Mouse (Mus musculus): ENCODE results near the gene Klhl10. TPM values are rescaled to one million over a fixed set of nuclear protein-coding genes. Genes with fewer than 3 reads are reported as not detected.

The Klhl10 gene
- total and polyA plus RNA-seq, 3 experiments, result 0.98 to 2.2 TPM; not detected in 1

GRCm38 (mm10) chr11:100465229-100465792, 23.6 kb downstream of the Klhl10 start:
- H3K36me3 ChIP-seq (replicated peaks), result peaks cover 66% of the 10 kb centered on the region
- peak; percentile 52 for DNase-seq (ENCODE audit: low spot score)
- ATAC-seq (ENCODE audit: extremely low read depth, insufficient number of reproducible peaks, low FRiP score, poor library complexity, severe bottlenecking), result peak; percentile 94

GRCm38 (mm10) chr11:100465833-100466232, 24.1 kb downstream of the Klhl10 start:
- TF ChIP-seq GATA1 (IDR thresholded peaks at IDR 0.05; ENCODE audit: borderline replicate concordance, low read length) (no peak), POLR2AphosphoS5 (IDR thresholded peaks at IDR 0.05; ENCODE audit: insufficient replicate concordance, low read depth, low read length) (no peak)
- Histone ChIP-seq H3K4me1 (ENCODE audit: insufficient read depth, low read depth, low read length) (peaks cover 66% of the 10 kb centered on the region), H3K9me3 (replicated peaks) (no peaks in the 10 kb centered on the region), H3K4me3 (ENCODE audit: low read depth, low read length) (no peak overlapping the region), H3K27me3 (ENCODE audit: insufficient read depth, low read length) (no peaks in the 10 kb centered on the region), H3K36me3 (replicated peaks) (peaks cover 65% of the 10 kb centered on the region)
- DNase-seq (ENCODE audit: low spot score), result no peak
- no peak for ATAC-seq (ENCODE audit: extremely low read depth, insufficient number of reproducible peaks, low FRiP score, poor library complexity, severe bottlenecking)

More at GRCm38 (mm10) chr11:100465229-100465792, 23.6 kb downstream of the Klhl10 start:
- H3K4me1 ChIP-seq (ENCODE audit: insufficient read depth, low read depth, low read length), result peaks cover 65% of the 10 kb centered on the region
- H3K27me3 ChIP-seq (ENCODE audit: insufficient read depth, low read length), result no peaks in the 10 kb centered on the region
- no peaks in the 10 kb centered on the region for H3K9me3 ChIP-seq (replicated peaks)
- peak; percentile 71 for TF ChIP-seq TAL1 (conservative IDR thresholded peaks at IDR 0.05; ENCODE audit: low read depth, low read length)
- TF ChIP-seq GATA2 (IDR thresholded peaks at IDR 0.05; ENCODE audit: borderline replicate concordance, low read depth, low read length), result no peak
- H3K4me3 ChIP-seq (ENCODE audit: low read depth, low read length), result no peak overlapping the region; the same call in 1 of the 2 replicates

DNA sequence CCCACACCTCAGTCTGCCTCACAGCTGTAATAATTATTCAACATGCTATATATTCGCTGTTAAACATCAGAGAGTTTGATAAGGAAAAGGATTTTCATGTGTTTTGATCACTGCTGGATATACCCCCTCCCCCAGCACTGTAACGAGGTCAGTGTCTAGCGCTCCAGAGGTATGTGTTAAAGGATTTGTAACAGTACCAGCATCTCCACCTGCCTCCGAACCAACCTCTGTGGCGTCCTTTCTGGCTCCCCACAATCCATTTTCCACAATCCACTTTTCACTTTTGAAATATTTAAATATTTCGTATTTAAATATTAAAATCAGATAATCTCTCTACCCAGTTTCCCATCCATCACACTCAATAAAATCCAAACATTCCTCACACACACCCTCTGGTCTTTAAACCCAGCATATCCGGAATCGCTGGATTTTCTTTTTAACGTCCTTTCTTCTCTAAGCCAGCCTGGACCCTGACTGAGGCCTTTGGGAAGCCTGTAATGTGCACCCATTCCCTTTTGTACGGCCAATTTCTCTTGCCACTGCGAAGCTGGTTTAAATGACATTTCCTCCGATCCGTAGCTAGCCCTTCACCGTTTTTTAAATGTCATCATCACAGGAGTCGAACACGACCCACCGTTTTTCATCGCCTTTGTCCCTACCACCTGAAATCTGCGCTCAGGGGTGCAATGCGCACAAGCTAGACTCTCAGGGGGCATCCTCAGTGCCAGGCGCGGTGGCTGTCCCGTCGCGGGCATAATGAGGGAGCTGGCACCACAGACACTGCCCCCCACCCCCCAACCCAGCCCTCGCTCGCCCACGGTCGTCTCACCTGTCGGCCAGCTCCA, 29.9 kb downstream of the Klhl10 start:
- no peak for DNase-seq (ENCODE audit: low spot score)
- Histone ChIP-seq H3K4me1 (ENCODE audit: insufficient read depth, low read depth, low read length) (peaks cover 53% of the 10 kb centered on the region), H3K4me3 (ENCODE audit: low read depth, low read length) (peak overlapping the region; percentile 87), H3K27me3 (ENCODE audit: insufficient read depth, low read length) (no peaks in the 10 kb centered on the region), H3K36me3 (replicated peaks) (peaks cover 49% of the 10 kb centered on the region), H3K9me3 (replicated peaks) (no peaks in the 10 kb centered on the region)
- no peak for TF ChIP-seq GATA1 (IDR thresholded peaks at IDR 0.05; ENCODE audit: borderline replicate concordance, low read length)
- no peak for TF ChIP-seq GATA2 (IDR thresholded peaks at IDR 0.05; ENCODE audit: borderline replicate concordance, low read depth, low read length)
- TF ChIP-seq CTCF (IDR thresholded peaks at IDR 0.05; ENCODE audit: low read depth, low read length), result no peak
- TF ChIP-seq POLR2AphosphoS5 (IDR thresholded peaks at IDR 0.05; ENCODE audit: insufficient replicate concordance, low read depth, low read length), result no peak
- no peak for ATAC-seq (ENCODE audit: extremely low read depth, insufficient number of reproducible peaks, low FRiP score, poor library complexity, severe bottlenecking)

DNA sequence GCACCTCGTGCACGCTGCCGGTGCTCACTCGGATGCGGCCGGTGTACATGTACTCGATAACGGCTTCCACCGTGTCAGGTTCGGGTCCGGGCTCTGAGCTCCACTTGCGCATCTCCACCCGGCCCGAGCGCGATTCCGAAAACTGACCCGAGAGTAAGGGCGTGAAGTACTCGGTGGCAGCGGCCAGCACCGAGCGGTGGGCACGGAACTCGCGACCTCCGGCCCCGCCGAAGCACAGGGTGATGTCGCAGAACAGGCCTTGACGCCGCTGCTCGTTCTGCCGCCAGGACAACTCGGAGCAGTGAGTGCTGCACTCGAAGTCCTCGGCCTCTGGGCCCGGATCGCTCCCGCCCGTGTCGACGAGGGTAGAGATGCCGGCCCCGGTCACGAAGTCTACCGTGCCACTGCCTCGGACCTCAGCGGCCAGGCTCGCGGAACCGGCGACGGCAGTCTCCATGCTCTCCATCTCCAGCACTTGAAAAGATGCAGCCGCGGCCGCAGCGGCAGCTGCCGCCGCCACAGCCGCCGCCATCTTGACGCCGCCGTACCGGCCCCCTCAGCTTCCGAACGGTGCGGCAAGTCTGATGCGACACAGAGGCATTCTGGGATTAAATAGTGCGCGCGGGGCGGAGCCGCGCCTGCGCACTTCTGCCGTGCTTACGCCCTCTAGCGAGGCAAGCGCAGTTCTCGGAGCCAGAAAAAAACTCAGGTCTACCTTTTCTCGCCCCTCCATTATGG, 30.6 kb downstream of the Klhl10 start, which contains the start of gene Klhl11:
TSS of gene Klhl11 (minus strand) at position 545 of the 738 bp plus-strand sequence.
- H3K9me3 ChIP-seq (replicated peaks), result no peaks in the 10 kb centered on the region
- DNase-seq (ENCODE audit: low spot score), result peak; percentile 87
- peaks cover 49% of the 10 kb centered on the region for H3K36me3 ChIP-seq (replicated peaks)
- H3K4me1 ChIP-seq (ENCODE audit: insufficient read depth, low read depth, low read length), result peaks cover 47% of the 10 kb centered on the region
- TF ChIP-seq POLR2AphosphoS5 (IDR thresholded peaks at IDR 0.05; ENCODE audit: insufficient replicate concordance, low read depth, low read length) (no peak), TAL1 (conservative IDR thresholded peaks at IDR 0.05; ENCODE audit: low read depth, low read length) (no peak), GATA1 (IDR thresholded peaks at IDR 0.05; ENCODE audit: borderline replicate concordance, low read length) (no peak), GATA2 (IDR thresholded peaks at IDR 0.05; ENCODE audit: borderline replicate concordance, low read depth, low read length) (no peak), CTCF (IDR thresholded peaks at IDR 0.05; ENCODE audit: low read depth, low read length) (peak; percentile 41; the same call in 1 of the 2 replicates)
- H3K4me3 ChIP-seq (ENCODE audit: low read depth, low read length), result peak within 1 kb of the TSS; percentile 87
- peak; percentile 77 for ATAC-seq (ENCODE audit: extremely low read depth, insufficient number of reproducible peaks, low FRiP score, poor library complexity, severe bottlenecking)
- H3K27me3 ChIP-seq (ENCODE audit: insufficient read depth, low read length), result no peaks in the 10 kb centered on the region

GRCm38 (mm10) chr11:100472935-100473295, 31.2 kb downstream of the Klhl10 start:
- no peaks in the 10 kb centered on the region for H3K9me3 ChIP-seq (replicated peaks)
- TF ChIP-seq GATA1 (IDR thresholded peaks at IDR 0.05; ENCODE audit: borderline replicate concordance, low read length) (no peak), CTCF (IDR thresholded peaks at IDR 0.05; ENCODE audit: low read depth, low read length) (no peak), POLR2AphosphoS5 (IDR thresholded peaks at IDR 0.05; ENCODE audit: insufficient replicate concordance, low read depth, low read length) (no peak), GATA2 (IDR thresholded peaks at IDR 0.05; ENCODE audit: borderline replicate concordance, low read depth, low read length) (no peak), TAL1 (conservative IDR thresholded peaks at IDR 0.05; ENCODE audit: low read depth, low read length) (no peak)
- ATAC-seq (ENCODE audit: extremely low read depth, insufficient number of reproducible peaks, low FRiP score, poor library complexity, severe bottlenecking) (peak; percentile 40; the same call in 1 of the 2 replicates), DNase-seq (ENCODE audit: low spot score) (no peak)
- H3K36me3 ChIP-seq (replicated peaks), result peaks cover 51% of the 10 kb centered on the region
- no peaks in the 10 kb centered on the region for H3K27me3 ChIP-seq (ENCODE audit: insufficient read depth, low read length)
- H3K4me1 ChIP-seq (ENCODE audit: insufficient read depth, low read depth, low read length), result peaks cover 47% of the 10 kb centered on the region
- peak overlapping the region; percentile 87 for H3K4me3 ChIP-seq (ENCODE audit: low read depth, low read length)

- peaks cover 20% of the 10 kb centered on the region for H3K4me1 ChIP-seq (ENCODE audit: insufficient read depth, low read depth, low read length)
- no peaks in the 10 kb centered on the region for H3K27me3 ChIP-seq (ENCODE audit: insufficient read depth, low read length)
- DNase-seq (ENCODE audit: low spot score), result no peak
- H3K4me3 ChIP-seq (ENCODE audit: low read depth, low read length), result no peak overlapping the region
- peaks cover 62% of the 10 kb centered on the region for H3K36me3 ChIP-seq (replicated peaks)
- H3K9me3 ChIP-seq (replicated peaks), result no peaks in the 10 kb centered on the region
- TF ChIP-seq GATA1 (IDR thresholded peaks at IDR 0.05; ENCODE audit: borderline replicate concordance, low read length) (no peak), GATA2 (IDR thresholded peaks at IDR 0.05; ENCODE audit: borderline replicate concordance, low read depth, low read length) (no peak), CTCF (IDR thresholded peaks at IDR 0.05; ENCODE audit: low read depth, low read length) (no peak), POLR2AphosphoS5 (IDR thresholded peaks at IDR 0.05; ENCODE audit: insufficient replicate concordance, low read depth, low read length) (no peak), TAL1 (conservative IDR thresholded peaks at IDR 0.05; ENCODE audit: low read depth, low read length) (no peak)
- no peak for ATAC-seq (ENCODE audit: extremely low read depth, insufficient number of reproducible peaks, low FRiP score, poor library complexity, severe bottlenecking)
These were observed 34.6 kb downstream of the Klhl10 start for GRCm38 (mm10) chr11:100476281-100476680.
